Mouse (Mus musculus) hindbrain, embryonic 13.5 days (tissue): ENCODE data around the gene Tmem160. TPM values are rescaled to one million over a fixed set of nuclear protein-coding genes. Genes with fewer than 3 reads are reported as not detected.

Experiments used
- ATAC-seq: fragments of 200-750 bp; cut with Nextera tagmentation; 2 replicates; pipeline ENCODE4 v1.8.0; 2017; ENCODE audit warnings: moderate TSS enrichment; ENCODE audit not compliant: low FRiP score
- H3K27ac ChIP-seq: fragments of 300-500 bp; sonication (generic); 2 replicates; pipeline ENCODE4 v1.5.1; 2015; ENCODE audit warnings: inconsistent platforms, mild to moderate bottlenecking, moderate library complexity
- H3K27me3 ChIP-seq: fragments of 300-500 bp; sonication (generic); 2 replicates; pipeline ENCODE4 v1.6.1; 2015; ENCODE audit warnings: mild to moderate bottlenecking, inconsistent platforms
- H3K36me3 ChIP-seq: fragments of 300-500 bp; sonication (generic); 2 replicates; pipeline ENCODE4 v1.6.1; 2015; ENCODE audit warnings: mild to moderate bottlenecking, inconsistent platforms
- H3K4me1 ChIP-seq: fragments of 300-500 bp; sonication (generic); replicated peaks from 2 replicates; pipeline ENCODE4 v1.6.1; 2015; ENCODE audit warnings: inconsistent platforms
- H3K4me2 ChIP-seq: fragments of 300-500 bp; sonication (generic); 2 replicates; pipeline ENCODE4 v1.6.1; 2015; ENCODE audit warnings: inconsistent platforms, mild to moderate bottlenecking, moderate library complexity
- H3K4me3 ChIP-seq: fragments of 300-500 bp; sonication (generic); 2 replicates; pipeline ENCODE4 v1.5.1; 2015; ENCODE audit warnings: mild to moderate bottlenecking, inconsistent platforms
- H3K9ac ChIP-seq: fragments of 300-500 bp; sonication (generic); 2 replicates; pipeline ENCODE4 v1.6.1; 2015; ENCODE audit warnings: mild to moderate bottlenecking, inconsistent platforms
- H3K9me3 ChIP-seq: fragments of 300-500 bp; sonication (generic); 2 replicates; pipeline ENCODE4 v1.6.1; 2016; ENCODE audit warnings: inconsistent platforms
- WGBS: fragments of 180-500 bp; shearing (Covaris S2); methylation state at CpG from one replicate; pipeline ENCODE4 v1.1.7; 2015; 5-methylcytosine and 5-hydroxymethylcytosine counted together
- polyA plus RNA-seq: library from polyadenylated mRNA; unstranded; fragments of >200 nt; fragmentation: Nextera tagmentation; extraction: Ambion mirVana; gene quantifications from 2 replicates; pipeline ENCODE4 v1.2.1, GENCODE M21; 2015

The Tmem160 gene
- polyA plus RNA-seq, 1 experiment from 2014 or later, result 55.9 TPM

DNA sequence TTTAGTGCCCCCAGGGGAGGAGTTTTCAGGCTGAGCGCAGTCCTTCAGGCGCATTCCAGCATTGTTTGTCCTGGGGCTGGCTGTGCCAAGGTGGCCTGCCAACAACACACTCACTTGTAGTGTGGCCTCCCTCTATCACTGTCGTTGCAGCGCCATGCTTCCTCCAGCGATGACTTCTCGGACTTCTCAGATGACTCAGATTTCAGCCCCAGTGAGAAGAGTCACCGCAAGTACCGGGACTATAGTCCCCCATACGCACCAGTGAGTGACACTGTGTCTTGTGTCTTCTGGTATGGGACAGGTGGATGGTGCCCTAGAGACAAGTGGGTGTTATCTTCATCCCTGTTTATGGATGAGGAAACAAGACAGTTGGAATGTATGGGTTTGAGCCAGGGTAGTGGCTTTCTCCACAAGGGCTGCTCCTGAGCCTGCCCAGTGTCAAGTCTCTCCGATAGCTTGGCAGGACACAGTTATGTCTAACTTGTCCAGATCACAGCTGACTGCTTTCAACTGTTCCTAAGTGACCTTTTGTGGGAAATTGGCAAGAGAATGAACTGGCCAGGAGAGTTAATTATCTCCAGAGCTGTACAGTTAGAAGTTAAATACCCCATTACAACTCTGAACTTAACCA, 35.3 kb upstream of the Tmem160 start:
- Histone ChIP-seq H3K4me3 (no peak overlapping the region), H3K4me2 (no peak overlapping the region), H3K36me3 (peaks cover 60% of the 10 kb centered on the region), H3K4me1 (peaks cover 14% of the 10 kb centered on the region), H3K9me3 (no peaks in the 10 kb centered on the region), H3K9ac (no peak overlapping the region), H3K27me3 (no peaks in the 10 kb centered on the region), H3K27ac (no peak overlapping the region)
- ATAC-seq, result no peak
- WGBS, result 90% methylated on average over 10 of the region's 10 CpGs

DNA sequence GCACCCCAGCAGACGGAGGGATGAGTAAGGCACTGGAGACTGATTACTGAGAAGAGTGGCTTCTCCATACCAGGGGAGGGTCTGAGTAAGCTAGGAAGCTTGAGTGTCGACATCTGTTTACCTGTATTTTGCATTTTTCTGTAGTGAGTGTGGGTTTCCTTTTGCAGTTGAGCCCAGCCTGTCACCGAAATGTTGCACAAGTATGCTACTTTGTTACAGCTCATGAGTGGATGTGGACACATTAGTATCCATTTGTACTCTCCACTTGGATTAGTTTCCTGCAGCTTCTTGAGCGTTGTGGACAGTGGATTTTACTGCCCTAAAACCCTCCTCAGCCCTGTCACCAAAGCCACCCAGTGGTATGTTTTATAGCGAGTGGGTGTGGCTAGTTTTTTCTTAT, 33.9 kb upstream of the Tmem160 start:
- WGBS, result 92% methylated on average over 5 of the region's 5 CpGs
- no peak overlapping the region for H3K4me2 ChIP-seq
- no peak for ATAC-seq
- no peaks in the 10 kb centered on the region for H3K27me3 ChIP-seq
- no peaks in the 10 kb centered on the region for H3K9me3 ChIP-seq
- no peak overlapping the region for H3K4me3 ChIP-seq
- H3K4me1 ChIP-seq, result 0 out of 2 replicates have a peak, but pooled peaks cover 4% of the 10 kb centered on the region
- H3K9ac ChIP-seq, result no peak overlapping the region
- no peak overlapping the region for H3K27ac ChIP-seq
- H3K36me3 ChIP-seq, result peaks cover 75% of the 10 kb centered on the region

DNA sequence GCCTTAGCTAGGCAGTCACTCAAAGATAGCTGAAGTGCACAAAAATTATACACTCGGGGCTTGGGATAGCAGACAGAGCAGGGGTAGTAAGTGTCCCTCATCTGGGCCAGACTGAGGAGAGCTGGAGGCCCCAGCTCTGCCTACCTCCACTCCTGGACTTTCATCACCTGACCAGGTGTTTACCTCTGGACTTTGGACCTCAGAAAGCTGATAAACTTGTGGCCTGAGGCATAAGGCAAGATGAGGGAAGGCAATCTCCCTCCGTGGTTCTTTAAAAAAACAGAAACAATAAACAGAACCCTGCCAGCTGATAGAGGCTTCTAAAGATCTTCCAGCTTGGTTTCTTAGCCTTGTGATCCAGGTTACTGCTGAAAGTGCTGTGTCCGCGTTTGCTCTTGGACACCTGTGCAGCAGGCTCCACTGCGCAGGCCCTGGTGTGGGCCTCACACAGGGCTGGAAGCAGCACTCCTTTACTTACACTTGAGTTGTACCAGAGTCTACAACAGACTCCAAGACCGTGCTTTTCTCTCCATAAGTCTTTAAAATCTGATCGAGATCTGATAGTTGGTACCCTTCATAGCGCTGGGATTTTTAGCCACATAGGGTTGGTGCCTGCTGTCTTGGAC, 32.0 kb upstream of the Tmem160 start:
- Histone ChIP-seq H3K27me3 (no peaks in the 10 kb centered on the region), H3K9ac (no peak overlapping the region), H3K4me3 (no peak overlapping the region), H3K4me2 (no peak overlapping the region), H3K4me1 (no peaks in the 10 kb centered on the region), H3K9me3 (no peaks in the 10 kb centered on the region), H3K36me3 (peaks cover 94% of the 10 kb centered on the region), H3K27ac (no peak overlapping the region)
- no peak for ATAC-seq
- 96% methylated on average over 8 of the region's 8 CpGs for WGBS

DNA sequence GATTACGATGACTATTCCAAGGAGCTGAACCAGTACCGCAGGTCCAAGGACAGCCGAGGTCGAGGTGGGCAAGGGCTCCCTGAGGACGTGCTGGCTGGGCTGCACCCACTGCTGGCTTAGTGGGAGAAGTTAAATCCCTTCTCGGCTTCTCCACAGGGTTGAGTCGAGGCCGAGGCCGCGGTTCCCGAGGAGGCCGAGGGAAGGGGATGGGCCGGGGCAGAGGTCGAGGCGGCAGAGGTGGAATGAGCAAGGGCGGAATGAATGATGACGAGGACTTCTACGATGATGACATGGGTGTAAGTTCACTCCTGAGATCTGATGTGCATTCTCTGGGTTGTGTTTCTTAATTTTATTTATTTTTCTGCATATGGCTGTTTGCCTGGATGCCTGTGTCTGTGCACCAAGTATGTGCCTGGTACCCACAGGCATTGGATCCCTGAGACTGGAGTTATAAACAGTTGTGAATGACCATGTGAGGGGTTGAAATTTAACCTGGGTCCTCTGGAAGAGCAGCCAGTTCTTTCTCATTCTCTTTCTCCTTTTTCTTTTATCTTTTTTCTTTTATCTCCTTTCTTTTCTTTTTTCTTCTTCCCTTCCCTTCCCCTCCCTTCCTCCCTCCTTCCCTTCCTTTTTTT, 30.2 kb upstream of the Tmem160 start:
- WGBS, result 88% methylated on average over 18 of the region's 18 CpGs
- Histone ChIP-seq H3K4me3 (no peak overlapping the region), H3K4me2 (no peak overlapping the region), H3K27ac (no peak overlapping the region), H3K27me3 (no peaks in the 10 kb centered on the region), H3K9me3 (no peaks in the 10 kb centered on the region), H3K36me3 (peaks cover 100% of the 10 kb centered on the region), H3K4me1 (no peaks in the 10 kb centered on the region), H3K9ac (no peak overlapping the region)
- no peak for ATAC-seq

DNA sequence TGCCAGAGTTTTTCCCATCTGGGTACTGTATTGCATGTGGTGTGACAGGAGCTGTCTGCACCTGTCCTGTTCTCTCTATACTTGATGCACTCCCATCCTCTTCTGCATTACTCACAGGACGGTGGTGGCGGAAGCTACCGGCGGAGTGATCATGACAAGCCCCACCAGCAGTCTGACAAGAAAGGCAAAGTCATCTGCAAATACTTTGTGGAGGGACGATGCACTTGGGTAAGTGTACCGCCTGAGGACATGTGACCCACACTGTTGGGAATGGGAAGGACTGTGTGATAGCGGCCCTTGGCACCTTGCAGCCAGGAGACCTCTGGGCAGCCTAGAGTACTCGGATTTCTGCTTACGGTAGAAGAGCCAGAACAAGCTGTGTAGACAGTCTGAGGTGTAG, 28.8 kb upstream of the Tmem160 start:
- Histone ChIP-seq H3K4me3 (no peak overlapping the region), H3K36me3 (peaks cover 100% of the 10 kb centered on the region), H3K27ac (no peak overlapping the region), H3K9me3 (no peaks in the 10 kb centered on the region), H3K4me1 (no peaks in the 10 kb centered on the region), H3K27me3 (no peaks in the 10 kb centered on the region), H3K9ac (no peak overlapping the region), H3K4me2 (no peak overlapping the region)
- ATAC-seq, result no peak
- 94% methylated on average over 9 of the region's 9 CpGs for WGBS

GRCm38 (mm10) chr7:16425721-16426120, 26.9 kb upstream of the Tmem160 start:
- WGBS, result 95% methylated on average over 10 of the region's 10 CpGs
- ATAC-seq, result no peak

GRCm38 (mm10) chr7:16426129-16426729, 26.4 kb upstream of the Tmem160 start:
- WGBS, result 66% methylated on average over 4 of the region's 4 CpGs
- ATAC-seq, result 0 out of 2 replicates have a peak, but pooled peaks have one; percentile 71
- Histone ChIP-seq H3K27ac (no peak overlapping the region), H3K9ac (no peak overlapping the region), H3K9me3 (no peaks in the 10 kb centered on the region), H3K36me3 (peaks cover 100% of the 10 kb centered on the region), H3K27me3 (no peaks in the 10 kb centered on the region), H3K4me2 (no peak overlapping the region), H3K4me1 (no peaks in the 10 kb centered on the region), H3K4me3 (no peak overlapping the region)

More at GRCm38 (mm10) chr7:16425721-16426120, 26.9 kb upstream of the Tmem160 start:
- H3K36me3 ChIP-seq, result peaks cover 100% of the 10 kb centered on the region
- no peaks in the 10 kb centered on the region for H3K9me3 ChIP-seq
- H3K27me3 ChIP-seq, result no peaks in the 10 kb centered on the region
- H3K4me1 ChIP-seq, result no peaks in the 10 kb centered on the region
- no peak overlapping the region for H3K4me2 ChIP-seq
- H3K4me3 ChIP-seq, result no peak overlapping the region
- no peak overlapping the region for H3K27ac ChIP-seq
- no peak overlapping the region for H3K9ac ChIP-seq

DNA sequence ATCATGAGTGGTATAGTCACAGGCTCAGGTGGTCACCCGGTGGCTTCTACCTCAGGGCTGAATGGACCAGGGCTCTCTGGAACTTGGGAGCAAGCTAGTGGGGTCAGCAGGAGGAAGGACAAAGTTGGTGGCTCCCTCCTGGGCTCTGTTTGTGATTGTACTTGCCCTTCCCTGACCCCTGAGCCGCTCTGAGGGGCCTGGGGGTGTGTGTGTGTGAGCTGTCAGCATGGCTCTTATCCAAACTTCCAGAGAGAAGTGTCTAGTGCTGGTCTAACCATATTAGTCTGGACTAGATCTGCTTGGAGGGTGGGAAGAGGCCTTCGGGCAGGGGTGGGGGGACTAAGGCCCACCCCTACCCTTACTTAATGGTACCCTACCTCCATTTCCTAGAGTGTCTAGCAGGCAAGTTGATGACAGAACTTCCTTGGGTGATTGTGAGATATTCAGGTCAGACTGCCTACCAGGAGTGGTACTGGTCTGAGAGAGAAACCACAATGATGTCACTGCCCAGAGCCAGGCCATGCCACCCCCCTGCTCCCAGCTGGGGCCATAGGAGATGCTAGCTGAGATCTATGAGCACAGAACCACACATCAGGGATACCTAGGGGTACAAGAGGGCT, 19.1 kb upstream of the Tmem160 start:
- Histone ChIP-seq H3K36me3 (peaks cover 86% of the 10 kb centered on the region), H3K27ac (no peak overlapping the region), H3K9me3 (no peaks in the 10 kb centered on the region), H3K4me2 (no peak overlapping the region), H3K27me3 (no peaks in the 10 kb centered on the region), H3K9ac (no peak overlapping the region), H3K4me1 (no peaks in the 10 kb centered on the region), H3K4me3 (no peak overlapping the region)
- ATAC-seq, result no peak
- 76% methylated on average over 3 of the region's 3 CpGs for WGBS

DNA sequence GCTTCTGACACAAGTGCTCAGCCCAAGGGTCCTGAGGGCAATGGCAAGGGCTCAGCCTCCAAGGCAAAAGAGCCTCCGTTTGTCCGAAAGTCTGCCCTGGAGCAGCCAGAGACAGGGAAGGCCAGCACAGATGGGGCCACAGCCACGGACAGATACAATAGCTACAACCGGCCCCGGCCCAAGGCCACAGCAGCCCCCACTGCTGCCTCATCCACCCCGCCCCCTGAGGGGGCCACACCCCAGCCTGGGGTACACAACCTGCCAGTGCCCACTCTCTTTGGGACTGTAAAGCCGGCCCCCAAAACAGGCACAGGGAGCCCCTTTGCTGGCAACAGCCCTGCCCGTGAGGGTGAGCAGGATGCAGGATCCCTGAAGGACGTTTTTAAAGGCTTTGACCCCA, 17.5 kb upstream of the Tmem160 start:
- no peak overlapping the region for H3K27ac ChIP-seq
- peaks cover 70% of the 10 kb centered on the region for H3K36me3 ChIP-seq
- H3K4me1 ChIP-seq, result no peaks in the 10 kb centered on the region
- no peak for ATAC-seq
- H3K4me3 ChIP-seq, result no peak overlapping the region
- H3K9me3 ChIP-seq, result no peaks in the 10 kb centered on the region
- no peak overlapping the region for H3K4me2 ChIP-seq
- H3K9ac ChIP-seq, result no peak overlapping the region
- WGBS, result 86% methylated on average over 9 of the region's 9 CpGs
- H3K27me3 ChIP-seq, result no peaks in the 10 kb centered on the region

DNA sequence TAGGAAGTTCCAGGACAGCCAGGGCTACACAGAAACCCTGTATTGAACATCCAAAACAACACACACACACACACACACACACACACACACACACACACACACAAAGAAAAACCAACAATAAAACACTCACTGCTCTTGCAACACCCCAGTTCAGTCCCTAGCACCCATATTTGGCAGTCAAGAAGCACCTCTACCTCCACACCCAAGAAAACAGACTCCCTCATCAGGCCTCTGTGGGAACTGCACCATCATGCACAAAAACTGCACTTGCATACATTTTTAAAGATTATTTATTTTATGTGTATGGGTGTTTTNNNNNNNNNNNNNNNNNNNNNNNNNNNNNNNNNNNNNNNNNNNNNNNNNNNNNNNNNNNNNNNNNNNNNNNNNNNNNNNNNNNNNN, 11.3 kb upstream of the Tmem160 start:
- Histone ChIP-seq H3K9me3 (no peaks in the 10 kb centered on the region), H3K4me2 (no peak overlapping the region), H3K4me1 (no peaks in the 10 kb centered on the region), H3K27ac (no peak overlapping the region), H3K9ac (no peak overlapping the region), H3K4me3 (no peak overlapping the region), H3K27me3 (no peaks in the 10 kb centered on the region), H3K36me3 (peaks cover 8% of the 10 kb centered on the region)
- no peak for ATAC-seq

- 84% methylated on average over 6 of the region's 6 CpGs for WGBS
- ATAC-seq, result no peak
These were observed 923 bp upstream of the Tmem160 start for GRCm38 (mm10) chr7:16451656-16452055.

GRCm38 (mm10) chr7:16453118-16453711, 636 bp downstream of the Tmem160 start:
- peak; percentile 72 for ATAC-seq
- no peaks in the 10 kb centered on the region for H3K9me3 ChIP-seq
- peaks cover 11% of the 10 kb centered on the region for H3K4me1 ChIP-seq
- H3K4me2 ChIP-seq, result peak overlapping the region; percentile 90
- peaks cover 27% of the 10 kb centered on the region for H3K36me3 ChIP-seq
- H3K27me3 ChIP-seq, result no peaks in the 10 kb centered on the region
- H3K9ac ChIP-seq, result peak overlapping the region; percentile 81
- peak overlapping the region; percentile 75 for H3K4me3 ChIP-seq
- H3K27ac ChIP-seq, result peak overlapping the region; percentile 75
- 1% methylated on average over 23 of the region's 23 CpGs for WGBS

More at GRCm38 (mm10) chr7:16451656-16452055, 923 bp upstream of the Tmem160 start:
- Histone ChIP-seq H3K9me3 (no peaks in the 10 kb centered on the region), H3K4me2 (no peak overlapping the region), H3K36me3 (peaks cover 18% of the 10 kb centered on the region), H3K27ac (no peak overlapping the region), H3K27me3 (no peaks in the 10 kb centered on the region), H3K4me3 (no peak overlapping the region), H3K4me1 (peaks cover 11% of the 10 kb centered on the region), H3K9ac (no peak overlapping the region)
